Mouse (Mus musculus) embryonic fibroblast, embryonic 13.5 days (primary cell): ENCODE measurements around the gene Chst11.

Experiments used
- CTCF ChIP-seq: IDR thresholded peaks from 2 replicates; pipeline ENCODE4 v1.5.1; 2011; ENCODE audit warnings: mild to moderate bottlenecking, control low read depth, low read length, moderate library complexity, borderline replicate concordance; ENCODE audit not compliant: insufficient read depth
- POLR2A ChIP-seq: IDR thresholded peaks from 2 replicates; pipeline ENCODE4 v1.6.1; 2011; ENCODE audit warnings: low read depth, mild to moderate bottlenecking, control low read depth, low read length, moderate library complexity

DNA sequence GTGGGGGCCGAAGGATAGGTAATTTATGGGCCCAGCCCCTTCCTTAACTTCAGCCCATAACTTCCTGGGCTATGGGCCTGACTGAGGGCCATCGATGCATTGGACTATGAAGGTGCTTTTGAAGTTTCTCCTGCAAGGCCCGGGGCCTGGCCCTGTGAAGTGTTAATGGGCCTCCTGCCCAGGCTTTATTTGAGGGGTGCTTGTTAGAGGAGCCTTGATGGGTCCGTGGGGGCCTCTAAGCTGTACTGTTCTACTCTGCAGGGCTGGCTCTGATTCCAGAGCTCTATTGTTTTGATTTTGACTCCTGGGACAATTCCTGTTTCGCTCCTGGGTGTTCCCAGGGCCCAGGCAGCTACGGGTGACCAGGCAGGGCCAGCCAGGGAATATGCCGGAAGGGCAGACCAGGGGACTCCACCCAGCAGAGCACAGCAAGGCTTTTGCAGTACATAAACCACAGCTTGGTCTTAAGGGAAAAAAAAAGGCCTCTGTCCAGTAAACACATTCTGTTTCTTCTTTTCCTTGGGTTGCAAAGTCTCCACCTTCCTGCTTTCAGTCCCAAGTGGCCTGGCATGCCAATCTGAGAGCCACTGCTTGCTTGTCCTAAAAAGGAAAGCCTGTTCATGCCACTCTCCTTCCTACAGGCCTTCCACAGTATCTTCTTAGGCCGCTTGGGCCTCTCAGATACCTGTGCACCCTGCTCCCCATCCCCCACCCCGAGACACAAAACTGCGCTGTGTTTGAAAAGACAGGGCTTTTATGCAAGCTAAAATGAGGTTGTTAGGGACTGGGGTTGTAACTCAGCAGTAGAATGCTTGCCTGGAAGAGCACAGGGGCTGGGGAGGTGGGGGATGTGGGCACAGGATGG, 57.5 kb downstream of the Chst11 start:
- TF ChIP-seq CTCF = no peak
- TF ChIP-seq POLR2A = no peak
